Mouse (Mus musculus) MEL (cell line): Measurements from ENCODE around the gene Dnajc30.

ENCODE experiments used
- BHLHE40 ChIP-seq: IDR thresholded peaks from 2 replicates; pipeline ENCODE4 v1.6.1; 2012; ENCODE audit warnings: low read depth, mild to moderate bottlenecking, inconsistent platforms, low read length, improper control_type of control experiment, borderline replicate concordance
- CTCF ChIP-seq, 3 experiments: IDR thresholded peaks in 2 of 3; conservative IDR thresholded peaks in 1 of 3; 2 replicates each; pipeline ENCODE4 v1.5.1; 2011 to 2012; ENCODE audit warnings: low read length in 3 of 3, low read depth in 2 of 3, mild to moderate bottlenecking in 2 of 3, improper control_type of control experiment in 1 of 3, inconsistent platforms in 1 of 3, mixed read lengths in 1 of 3, moderate library complexity in 1 of 3; ENCODE audit not compliant: control insufficient read depth in 1 of 3, insufficient read depth in 1 of 3, poor library complexity in 1 of 3, severe bottlenecking in 1 of 3
- E2F4 ChIP-seq: IDR thresholded peaks from 2 replicates; pipeline ENCODE4 v1.6.1; 2011; ENCODE audit warnings: low read depth, low read length, improper control_type of control experiment, borderline replicate concordance
- GATA1 ChIP-seq: IDR thresholded peaks from 2 replicates; pipeline ENCODE4 v1.6.1; 2011; ENCODE audit warnings: low read depth, low read length, improper control_type of control experiment
- HCFC1 ChIP-seq: IDR thresholded peaks from 2 replicates; pipeline ENCODE4 v1.6.1; 2012; ENCODE audit warnings: low read depth, mild to moderate bottlenecking, inconsistent platforms, low read length, improper control_type of control experiment, moderate library complexity
- MAZ ChIP-seq: IDR thresholded peaks from 2 replicates; pipeline ENCODE4 v1.6.1; 2012; ENCODE audit warnings: low read depth, mild to moderate bottlenecking, inconsistent platforms, low read length, improper control_type of control experiment
- POLR2A ChIP-seq, 2 experiments: IDR thresholded peaks; 2 replicates each; pipeline ENCODE4 v1.6.1; 2011 to 2012; ENCODE audit warnings: low read length in 2 of 2, mild to moderate bottlenecking in 2 of 2, control low read depth in 1 of 2, improper control_type of control experiment in 1 of 2, low read depth in 1 of 2, moderate library complexity in 1 of 2; ENCODE audit not compliant: control insufficient read depth in 1 of 2, insufficient read depth in 1 of 2, poor library complexity in 1 of 2
- SIN3A ChIP-seq: IDR thresholded peaks from 2 replicates; pipeline ENCODE4 v1.6.1; 2012; ENCODE audit warnings: low read length, improper control_type of control experiment, inconsistent platforms
- SMC3 ChIP-seq: IDR thresholded peaks from 2 replicates; pipeline ENCODE4 v1.6.1; 2011; ENCODE audit warnings: low read depth, low read length, improper control_type of control experiment

DNA sequence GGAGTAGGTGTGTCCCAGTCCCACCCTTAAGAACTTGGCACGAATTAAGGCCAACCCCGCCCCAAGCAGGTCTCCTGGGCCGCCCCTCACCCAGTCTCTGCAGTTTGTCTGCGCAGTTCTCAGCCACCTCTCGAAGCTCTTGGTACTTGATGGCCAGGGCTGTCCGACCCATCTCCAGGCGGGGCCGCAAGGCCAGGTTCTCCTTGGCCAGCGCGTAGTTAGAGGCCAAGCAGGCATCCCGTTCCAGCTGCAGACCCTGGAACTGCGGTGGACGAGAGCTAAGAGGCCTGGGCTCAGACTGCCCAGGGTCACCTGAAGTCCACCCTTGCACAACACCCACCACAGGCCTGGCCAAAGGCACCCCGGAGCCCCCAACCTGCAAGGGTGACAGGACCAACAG is 12.4 kb downstream of the Dnajc30 start:
- TF ChIP-seq E2F4 (no peak), CTCF (IDR thresholded peaks at IDR 0.05 in 2 of 3, conservative IDR thresholded peaks at IDR 0.05 in 1 of 3; ENCODE audit: control insufficient read depth in 1 of 3, insufficient read depth in 1 of 3, low read depth in 2 of 3, low read length in 3 of 3, poor library complexity in 1 of 3, severe bottlenecking in 1 of 3) (no peak), MAZ (no peak), BHLHE40 (no peak), SIN3A (no peak), POLR2A (IDR thresholded peaks at IDR 0.05; ENCODE audit: control insufficient read depth in 1 of 2, insufficient read depth in 1 of 2, low read depth in 1 of 2, low read length in 2 of 2, poor library complexity in 1 of 2) (no peak), GATA1 (no peak), SMC3 (no peak), HCFC1 (no peak)
